Mouse (Mus musculus) kidney, adult 2 months (tissue): Measurements from ENCODE around the gene Msi2. TPM values are rescaled to one million over a fixed set of nuclear protein-coding genes. Genes with fewer than 3 reads are reported as not detected.

Experiments
- DNase-seq: peaks from one replicate; pipeline ENCODE4 v3.0.0; 2021
- H3K27ac ChIP-seq: fragments of 200-500 bp; 2 replicates; pipeline ENCODE4 v1.5.1; 2012; ENCODE audit warnings: low read depth, low read length, control low read depth, inconsistent platforms; ENCODE audit not compliant: insufficient read depth
- H3K27me3 ChIP-seq: fragments of 200-500 bp; replicated peaks from 2 replicates; pipeline ENCODE4 v1.6.1; 2012; ENCODE audit warnings: mild to moderate bottlenecking, moderate library complexity, low read length, inconsistent platforms; ENCODE audit not compliant: control insufficient read depth, insufficient read depth
- H3K36me3 ChIP-seq: fragments of 200-500 bp; 2 replicates; pipeline ENCODE4 v1.6.1; 2012; ENCODE audit warnings: mild to moderate bottlenecking, moderate library complexity, low read length, inconsistent platforms; ENCODE audit not compliant: control insufficient read depth, insufficient read depth
- H3K4me1 ChIP-seq: fragments of 200-500 bp; 2 replicates; pipeline ENCODE4 v1.6.1; 2011; ENCODE audit warnings: low read length; ENCODE audit not compliant: control insufficient read depth, insufficient read depth
- H3K4me3 ChIP-seq: fragments of 200-500 bp; 2 replicates; pipeline ENCODE4 v1.5.1; 2011; ENCODE audit warnings: mild to moderate bottlenecking, low read depth, low read length, control low read depth; ENCODE audit not compliant: insufficient read depth
- CTCF ChIP-seq: fragments of 200-500 bp; conservative IDR thresholded peaks from 2 replicates; pipeline ENCODE4 v1.5.1; 2011; ENCODE audit warnings: low read depth, mild to moderate bottlenecking, control low read depth, low read length, moderate library complexity, mixed read lengths; ENCODE audit not compliant: insufficient read depth, insufficient read length
- POLR2A ChIP-seq: fragments of 200-500 bp; IDR thresholded peaks from one replicate; pipeline ENCODE4 v1.6.1; 2011; ENCODE audit warnings: low read depth, low read length, control low read depth
- WGBS: fragments of 180-500 bp; shearing (Covaris S2); methylation state at CpG from one replicate; pipeline ENCODE4 v1.1.7; 2018; 5-methylcytosine and 5-hydroxymethylcytosine counted together
- polyA plus RNA-seq: library from polyadenylated mRNA; depleted of rRNA; stranded (reverse); fragments of >200 nt; gene quantifications from 2 replicates; pipeline ENCODE4 v1.2.3, GENCODE M21; 2012

Gene Msi2
- polyA plus RNA-seq, 1 experiment = 43.5 TPM

DNA sequence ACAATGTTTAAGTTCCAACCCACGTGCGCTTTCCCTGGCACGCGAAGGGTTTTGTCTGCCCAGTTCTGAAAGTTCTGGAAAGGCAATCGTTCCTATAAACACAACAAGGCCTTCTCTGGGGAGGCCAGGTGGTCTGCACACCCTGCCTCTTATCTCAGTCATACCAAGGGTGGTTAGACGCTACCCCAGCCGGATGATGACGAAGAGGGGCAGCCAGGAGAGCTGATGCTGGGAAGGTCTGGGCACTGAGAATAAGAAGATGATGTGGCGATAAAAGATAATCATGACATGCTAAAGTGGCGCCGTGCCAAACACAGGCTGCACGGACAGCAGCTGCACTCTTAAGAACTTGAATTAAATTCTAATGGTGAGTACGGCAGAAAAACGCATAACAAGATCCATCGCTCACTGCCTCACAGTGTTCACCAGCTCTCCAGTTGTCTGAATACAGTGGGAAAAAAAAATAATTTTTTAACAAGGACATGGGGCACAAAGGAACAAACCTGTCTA is 18.1 kb downstream of the Msi2 start:
- Histone ChIP-seq H3K36me3 (no peaks in the 10 kb centered on the region), H3K27ac (no peak overlapping the region), H3K27me3 (no peaks in the 10 kb centered on the region), H3K4me1 (peaks cover 13% of the 10 kb centered on the region; the same call in 1 of the 2 replicates), H3K4me3 (no peak overlapping the region)
- no peak for TF ChIP-seq CTCF
- TF ChIP-seq POLR2A = no peak
- 94% methylated on average over 15 of the region's 15 CpGs for WGBS
- DNase-seq = no peak

- H3K27ac ChIP-seq = peak overlapping the region; percentile 71
Measured at GRCm38 (mm10) chr11:88693905-88694893, 24.1 kb downstream of the Msi2 start.

DNA sequence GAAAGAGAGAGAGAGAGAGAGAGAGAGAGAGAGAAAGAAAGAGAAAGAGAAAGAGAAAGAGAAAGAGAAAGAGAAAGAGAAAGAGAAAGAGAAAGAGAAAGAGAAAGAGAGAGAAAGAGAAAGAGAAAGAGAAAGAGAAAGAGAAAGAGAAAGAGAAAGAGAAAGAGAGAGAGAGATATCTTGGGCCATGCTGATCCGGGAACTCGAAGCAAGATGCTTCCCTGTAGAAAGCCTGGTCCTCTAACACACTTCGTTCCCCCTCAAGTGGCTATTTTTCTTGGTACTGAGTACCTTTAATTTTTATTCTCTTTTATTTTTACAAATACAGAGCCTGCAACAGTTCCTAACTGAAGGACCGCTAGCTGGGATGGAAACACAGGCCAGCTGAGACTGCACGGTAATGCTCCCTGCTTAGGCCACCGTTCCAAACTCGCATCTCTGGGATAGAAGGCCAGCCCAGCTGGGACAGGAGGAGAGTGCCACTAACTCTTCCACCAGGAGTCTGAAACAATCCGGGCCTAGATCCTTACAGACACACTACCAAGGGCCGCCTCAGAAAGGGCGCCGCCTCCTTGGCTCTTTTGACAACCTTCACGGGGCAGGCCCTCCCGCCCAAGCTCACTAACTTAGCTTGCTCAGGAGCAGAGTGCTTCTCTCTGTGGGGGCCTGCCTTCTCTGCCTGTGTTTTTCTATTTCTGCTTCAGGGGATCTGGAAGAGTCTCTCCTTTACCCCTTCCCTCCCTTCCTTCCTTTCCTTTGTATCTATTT is 25.1 kb downstream of the Msi2 start:
- WGBS = 65% methylated on average over 13 of the region's 13 CpGs
- no peaks in the 10 kb centered on the region for H3K36me3 ChIP-seq
- TF ChIP-seq CTCF (no peak), POLR2A (no peak)
- DNase-seq = no peak
- peaks cover 46% of the 10 kb centered on the region for H3K4me1 ChIP-seq
- H3K4me3 ChIP-seq = no peak overlapping the region
- peak overlapping the region; percentile 27; the same call in 1 of the 2 replicates for H3K27ac ChIP-seq
- no peaks in the 10 kb centered on the region for H3K27me3 ChIP-seq

More at GRCm38 (mm10) chr11:88693905-88694893, 24.1 kb downstream of the Msi2 start:
- TF ChIP-seq POLR2A (no peak), CTCF (no peak)
- Histone ChIP-seq H3K36me3 (no peaks in the 10 kb centered on the region), H3K27me3 (no peaks in the 10 kb centered on the region), H3K4me3 (no peak overlapping the region), H3K4me1 (peaks cover 43% of the 10 kb centered on the region)
- peak; percentile 46 for DNase-seq
- 28% methylated on average over 20 of the region's 20 CpGs for WGBS

DNA sequence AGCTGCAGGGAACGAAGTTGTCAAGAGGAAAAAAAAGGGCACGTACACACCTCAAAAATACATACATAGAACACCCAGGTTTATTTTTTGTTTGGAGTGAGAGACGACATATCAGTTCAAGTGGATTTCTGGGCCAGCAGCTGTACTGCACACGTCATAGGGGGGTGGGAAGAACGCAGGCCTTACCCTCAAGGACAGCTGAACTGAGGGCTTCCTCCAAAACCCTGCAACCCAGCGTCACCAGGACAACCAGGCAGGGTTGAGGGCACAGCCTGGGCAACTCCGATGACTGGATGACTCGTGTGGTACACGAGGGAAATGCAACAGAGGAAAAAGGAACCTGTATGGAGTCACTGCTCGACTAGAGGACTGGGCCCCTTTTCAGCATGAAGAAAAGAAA is 25.9 kb downstream of the Msi2 start:
- H3K27ac ChIP-seq = 0 out of 2 replicates have a peak overlapping the region, but pooled peaks have one; percentile 8
- H3K4me1 ChIP-seq = peaks cover 54% of the 10 kb centered on the region
- no peak for DNase-seq
- no peak overlapping the region for H3K4me3 ChIP-seq
- 66% methylated on average over 10 of the region's 10 CpGs for WGBS
- no peaks in the 10 kb centered on the region for H3K36me3 ChIP-seq
- TF ChIP-seq CTCF (no peak), POLR2A (no peak)
- H3K27me3 ChIP-seq = no peaks in the 10 kb centered on the region

GRCm38 (mm10) chr11:88690556-88691287 is 27.6 kb downstream of the Msi2 start:
- Histone ChIP-seq H3K4me3 (no peak overlapping the region), H3K27me3 (no peaks in the 10 kb centered on the region), H3K4me1 (peaks cover 47% of the 10 kb centered on the region), H3K27ac (peak overlapping the region; percentile 83), H3K36me3 (no peaks in the 10 kb centered on the region)
- no peak for DNase-seq
- WGBS = 34% methylated on average over 12 of the region's 12 CpGs
- TF ChIP-seq CTCF = no peak
- TF ChIP-seq POLR2A = no peak

- 40% methylated on average over 14 of the region's 14 CpGs for WGBS
- Histone ChIP-seq H3K27ac (peak overlapping the region; percentile 83), H3K4me1 (peaks cover 40% of the 10 kb centered on the region), H3K36me3 (no peaks in the 10 kb centered on the region), H3K4me3 (no peak overlapping the region), H3K27me3 (no peaks in the 10 kb centered on the region)
- no peak for TF ChIP-seq POLR2A
- no peak for TF ChIP-seq CTCF
- peak; percentile 82 for DNase-seq
Measured at GRCm38 (mm10) chr11:88689831-88690459, 28.4 kb downstream of the Msi2 start.
